Mouse (Mus musculus): ENCODE measurements around the gene Akap12.

Akap12 gene

GRCm38 (mm10) chr10:4395321-4395720 lies 129.1 kb downstream of the Akap12 start:
- no peak for DNase-seq (ENCODE audit: extremely low spot score, low spot score)

GRCm38 (mm10) chr10:4398058-4398457 lies 131.9 kb downstream of the Akap12 start:
- DNase-seq (ENCODE audit: extremely low spot score, low spot score), result no peak

- DNase-seq (ENCODE audit: extremely low spot score, low spot score), result no peak
Observed at GRCm38 (mm10) chr10:4404895-4405491, 138.8 kb downstream of the Akap12 start.

GRCm38 (mm10) chr10:4405511-4405910 lies 139.3 kb downstream of the Akap12 start:
- no peak for DNase-seq (ENCODE audit: extremely low spot score, low spot score)

- no peak for DNase-seq (ENCODE audit: extremely low spot score, low spot score)
Observed at GRCm38 (mm10) chr10:4407191-4407590, 141.0 kb downstream of the Akap12 start.

All from neural tube, embryonic 10.5 days (tissue).